Mouse (Mus musculus) neural tube, embryonic 14.5 days (tissue): ENCODE results near the gene Uimc1. TPM values are rescaled to one million over a fixed set of nuclear protein-coding genes. Genes with fewer than 3 reads are reported as not detected.

Experiments used
- ATAC-seq: fragments of 200-750 bp; cut with Nextera tagmentation; 2 replicates; pipeline ENCODE4 v1.8.0; 2017; ENCODE audit warnings: low read depth, mild to moderate bottlenecking, moderate TSS enrichment, moderate library complexity
- H3K27ac ChIP-seq: fragments of 300-500 bp; sonication (generic); 2 replicates; pipeline ENCODE4 v1.5.1; 2014; ENCODE audit warnings: low read depth, mild to moderate bottlenecking, control low read depth, low read length, moderate library complexity, mixed read lengths
- H3K27me3 ChIP-seq: fragments of 300-500 bp; sonication (generic); 2 replicates; pipeline ENCODE4 v1.6.1; 2014; ENCODE audit warnings: low read length; ENCODE audit not compliant: control insufficient read depth, insufficient read depth
- H3K36me3 ChIP-seq: fragments of 300-500 bp; sonication (generic); 2 replicates; pipeline ENCODE4 v1.6.1; 2014; ENCODE audit warnings: low read length, mixed read lengths; ENCODE audit not compliant: control insufficient read depth, insufficient read depth
- H3K4me1 ChIP-seq: fragments of 300-500 bp; sonication (generic); 2 replicates; pipeline ENCODE4 v1.6.1; 2014; ENCODE audit warnings: low read length; ENCODE audit not compliant: control insufficient read depth, insufficient read depth
- H3K4me2 ChIP-seq: fragments of 300-500 bp; sonication (generic); 2 replicates; pipeline ENCODE4 v1.6.1; 2014; ENCODE audit warnings: mild to moderate bottlenecking, low read depth, low read length, control low read depth
- H3K4me3 ChIP-seq: fragments of 300-500 bp; sonication (generic); 2 replicates; pipeline ENCODE4 v1.5.1; 2014; ENCODE audit warnings: low read depth, low read length, control low read depth, mixed read lengths
- H3K9ac ChIP-seq: fragments of 300-500 bp; sonication (generic); replicated peaks from 2 replicates; pipeline ENCODE4 v1.6.1; 2014; ENCODE audit warnings: low read depth, mild to moderate bottlenecking, control low read depth, low read length, mixed read lengths
- H3K9me3 ChIP-seq: fragments of 300-500 bp; sonication (generic); 2 replicates; pipeline ENCODE4 v1.6.1; 2016; ENCODE audit warnings: low read length; ENCODE audit not compliant: control insufficient read depth
- WGBS: fragments of 180-500 bp; shearing (Covaris S2); extraction: QIAGEN DNeasy Blood & Tissue Kit; methylation state at CpG from one replicate; pipeline ENCODE4 v1.1.7; 2014; 5-methylcytosine and 5-hydroxymethylcytosine counted together
- polyA plus RNA-seq: library from polyadenylated mRNA; unstranded; fragments of >200 nt; fragmentation: Nextera tagmentation; extraction: Ambion mirVana; gene quantifications from 2 replicates; pipeline ENCODE4 v1.2.1, GENCODE M21; 2014

Uimc1 gene
- polyA plus RNA-seq, 1 experiment from 2014 or later, result 20.6 TPM

- no peaks in the 10 kb centered on the region for H3K27me3 ChIP-seq
- no peak overlapping the region for H3K4me3 ChIP-seq
- peak; percentile 57 for ATAC-seq
- no peak overlapping the region for H3K4me2 ChIP-seq
- WGBS, result 36% methylated on average over 6 of the region's 6 CpGs
- H3K27ac ChIP-seq, result no peak overlapping the region
- H3K4me1 ChIP-seq, result peaks cover 8% of the 10 kb centered on the region
- H3K9ac ChIP-seq, result no peak overlapping the region
- H3K9me3 ChIP-seq, result no peaks in the 10 kb centered on the region
- H3K36me3 ChIP-seq, result no peaks in the 10 kb centered on the region
Observed at GRCm38 (mm10) chr13:55008589-55008988, 91.5 kb downstream of the Uimc1 start.

- Histone ChIP-seq H3K9ac (no peak overlapping the region), H3K4me1 (peaks cover 8% of the 10 kb centered on the region), H3K9me3 (no peaks in the 10 kb centered on the region), H3K4me2 (no peak overlapping the region), H3K27ac (no peak overlapping the region), H3K27me3 (no peaks in the 10 kb centered on the region), H3K4me3 (no peak overlapping the region), H3K36me3 (no peaks in the 10 kb centered on the region)
- 64% methylated on average over 7 of the region's 7 CpGs for WGBS
- no peak for ATAC-seq
Observed at GRCm38 (mm10) chr13:55006415-55006742, 93.7 kb downstream of the Uimc1 start.

- Histone ChIP-seq H3K27ac (no peak overlapping the region), H3K27me3 (no peaks in the 10 kb centered on the region), H3K36me3 (no peaks in the 10 kb centered on the region), H3K9me3 (no peaks in the 10 kb centered on the region), H3K4me2 (no peak overlapping the region), H3K4me3 (no peak overlapping the region), H3K9ac (no peak overlapping the region), H3K4me1 (peaks cover 8% of the 10 kb centered on the region)
- no peak for ATAC-seq
- 61% methylated on average over 31 of the region's 31 CpGs for WGBS
Observed at GRCm38 (mm10) chr13:55005691-55006414, 94.2 kb downstream of the Uimc1 start.

- Histone ChIP-seq H3K27me3 (no peaks in the 10 kb centered on the region), H3K4me3 (no peak overlapping the region), H3K4me1 (peaks cover 8% of the 10 kb centered on the region), H3K27ac (no peak overlapping the region), H3K9me3 (no peaks in the 10 kb centered on the region), H3K36me3 (no peaks in the 10 kb centered on the region), H3K9ac (no peak overlapping the region), H3K4me2 (no peak overlapping the region)
- ATAC-seq, result no peak
- 73% methylated on average over 11 of the region's 11 CpGs for WGBS
Observed at GRCm38 (mm10) chr13:55004646-55005045, 95.5 kb downstream of the Uimc1 start.

GRCm38 (mm10) chr13:55002090-55002489 lies 98.0 kb downstream of the Uimc1 start:
- Histone ChIP-seq H3K27ac (no peak overlapping the region), H3K4me2 (no peak overlapping the region), H3K36me3 (no peaks in the 10 kb centered on the region), H3K4me1 (no peaks in the 10 kb centered on the region), H3K9me3 (no peaks in the 10 kb centered on the region), H3K4me3 (no peak overlapping the region), H3K9ac (no peak overlapping the region), H3K27me3 (no peaks in the 10 kb centered on the region)
- ATAC-seq, result no peak
- 86% methylated on average over 10 of the region's 10 CpGs for WGBS

GRCm38 (mm10) chr13:55000433-55000832 lies 99.7 kb downstream of the Uimc1 start:
- 91% methylated on average over 10 of the region's 10 CpGs for WGBS
- no peaks in the 10 kb centered on the region for H3K36me3 ChIP-seq
- H3K4me1 ChIP-seq, result no peaks in the 10 kb centered on the region
- no peak overlapping the region for H3K27ac ChIP-seq
- H3K9me3 ChIP-seq, result no peaks in the 10 kb centered on the region
- H3K4me2 ChIP-seq, result no peak overlapping the region
- no peak overlapping the region for H3K9ac ChIP-seq
- H3K4me3 ChIP-seq, result no peak overlapping the region
- ATAC-seq, result no peak
- no peaks in the 10 kb centered on the region for H3K27me3 ChIP-seq

GRCm38 (mm10) chr13:54997568-54997967 lies 102.5 kb downstream of the Uimc1 start:
- H3K27me3 ChIP-seq, result no peaks in the 10 kb centered on the region
- no peaks in the 10 kb centered on the region for H3K9me3 ChIP-seq
- no peak overlapping the region for H3K9ac ChIP-seq
- no peak overlapping the region for H3K4me3 ChIP-seq
- 84% methylated on average over 8 of the region's 8 CpGs for WGBS
- no peak overlapping the region for H3K4me2 ChIP-seq
- no peaks in the 10 kb centered on the region for H3K36me3 ChIP-seq
- H3K27ac ChIP-seq, result no peak overlapping the region
- H3K4me1 ChIP-seq, result 0 out of 2 replicates have a peak, but pooled peaks cover 8% of the 10 kb centered on the region
- ATAC-seq, result no peak

GRCm38 (mm10) chr13:54995161-54995560 lies 104.9 kb downstream of the Uimc1 start:
- 0 out of 2 replicates have a peak, but pooled peaks cover 8% of the 10 kb centered on the region for H3K4me1 ChIP-seq

GRCm38 (mm10) chr13:54994576-54994975 lies 105.5 kb downstream of the Uimc1 start:
- 3% methylated on average over 4 of the region's 4 CpGs for WGBS
- Histone ChIP-seq H3K27me3 (no peaks in the 10 kb centered on the region; the same call in 1 of the 2 replicates), H3K4me1 (0 out of 2 replicates have a peak, but pooled peaks cover 8% of the 10 kb centered on the region), H3K4me3 (no peak overlapping the region), H3K36me3 (no peaks in the 10 kb centered on the region), H3K9me3 (no peaks in the 10 kb centered on the region), H3K27ac (peak overlapping the region; percentile 22; the same call in 1 of the 2 replicates), H3K9ac (no peak overlapping the region), H3K4me2 (no peak overlapping the region)
- peak; percentile 24; the same call in 1 of the 2 replicates for ATAC-seq

More at GRCm38 (mm10) chr13:54995161-54995560, 104.9 kb downstream of the Uimc1 start:
- Histone ChIP-seq H3K27ac (no peak overlapping the region), H3K9ac (no peak overlapping the region), H3K4me2 (no peak overlapping the region), H3K27me3 (no peaks in the 10 kb centered on the region; the same call in 1 of the 2 replicates), H3K36me3 (no peaks in the 10 kb centered on the region), H3K4me3 (no peak overlapping the region), H3K9me3 (no peaks in the 10 kb centered on the region)
- no peak for ATAC-seq
- WGBS, result 45% methylated on average over 5 of the region's 6 CpGs
